In genomic region chr6:86193879-86194278, GRCm38 (mm10) we compare ENCODE assay signal across 7 mouse cellular contexts. TPM values are rescaled to one million over a fixed set of nuclear protein-coding genes. Genes with fewer than 3 reads are reported as not detected.
DNase-seq lines count a peak whose midpoint lies in the region; TF ChIP-seq lines count a peak whose summit lies in the region.

No protein-coding gene starts in this region.

- peak; percentile 56 to 71 for DNase-seq in left cerebral cortex, adult 18-20 months (ENCODE audit: low spot score in 2 of 2)
- no peak for DNase-seq in left cerebral cortex, adult 11 months (ENCODE audit: low spot score)
- peak; percentile 90 for DNase-seq in MEL (ENCODE audit: low read depth, low spot score)
- DNase-seq in adrenal gland, postnatal 10 days = peak; percentile 87
- peak; percentile 52 to 53 for DNase-seq in frontal cortex, postnatal 36 days (ENCODE audit: low spot score in 2 of 2)
- peak; percentile 52 for DNase-seq in lung, adult 2 months

- peaks cover 0 to 13% of the 10 kb centered on the region in 2 experiments; a peak in 2 of 4 replicates for H3K4me1 ChIP-seq in MEL (ENCODE audit: control insufficient read depth in 1 of 2, insufficient read depth in 2 of 2, low read length in 2 of 2)
- H3K4me1 ChIP-seq in lung, adult 2 months (ENCODE audit: control insufficient read depth, insufficient read depth, low read length) = no peaks in the 10 kb centered on the region
- peaks cover 28% of the 10 kb centered on the region for H3K4me1 ChIP-seq in testis, adult 2 months (ENCODE audit: control insufficient read depth, insufficient read depth, low read length)

- peaks cover 0 to 4% of the 10 kb centered on the region in 2 experiments; a peak in 2 of 4 replicates for H3K36me3 ChIP-seq in MEL (ENCODE audit: control insufficient read depth in 1 of 2, insufficient read depth in 2 of 2, low read length in 2 of 2)
- no peaks in the 10 kb centered on the region for H3K36me3 ChIP-seq in testis, adult 2 months (ENCODE audit: control insufficient read depth, insufficient read depth, low read length)

- WGBS in lung, adult 2 months = 48% methylated on average over 5 of the region's 5 CpGs

- no peak for TF ChIP-seq EP300 in MEL (IDR thresholded peaks at IDR 0.05; ENCODE audit: low read depth in 1 of 2, low read length in 2 of 2)

- TF ChIP-seq CTCF in MEL (IDR thresholded peaks at IDR 0.05 in 2 of 3, conservative IDR thresholded peaks at IDR 0.05 in 1 of 3; ENCODE audit: control insufficient read depth in 1 of 3, insufficient read depth in 1 of 3, low read depth in 2 of 3, low read length in 3 of 3, poor library complexity in 1 of 3, severe bottlenecking in 1 of 3) = peak; percentile 74 to 87 (median 87)
- TF ChIP-seq CTCF in lung, adult 2 months (IDR thresholded peaks at IDR 0.05; ENCODE audit: insufficient read depth, low read length) = peak; percentile 31; the same call in 1 of the 2 replicates
- peak; percentile 55; the same call in 1 of the 2 replicates for TF ChIP-seq CTCF in testis, adult 2 months (IDR thresholded peaks at IDR 0.05; ENCODE audit: control insufficient read depth, insufficient read depth, insufficient replicate concordance, low read depth, low read length)

- H3K9ac ChIP-seq in MEL (ENCODE audit: control insufficient read depth, low read depth, low read length, poor library complexity, severe bottlenecking) = peak overlapping the region; percentile 83

- peak; percentile 39 for TF ChIP-seq RAD21 in MEL (IDR thresholded peaks at IDR 0.05; ENCODE audit: low read depth, low read length)

- H3K79me2 ChIP-seq in MEL (ENCODE audit: control insufficient read depth, insufficient read depth, low read length, poor library complexity) = peaks cover 6% of the 10 kb centered on the region; the same call in 1 of the 2 replicates

- H3K4me3 ChIP-seq in MEL (ENCODE audit: control insufficient read depth in 1 of 2, insufficient read depth in 1 of 2, low read depth in 2 of 2, low read length in 2 of 2) = peak overlapping the region; percentile 73 to 87
- no peak overlapping the region for H3K4me3 ChIP-seq in lung, adult 2 months (replicated peaks; ENCODE audit: extremely low read depth, low read depth, low read length)
- H3K4me3 ChIP-seq in testis, adult 2 months (ENCODE audit: control insufficient read depth, low read depth, low read length) = no peak overlapping the region

- peak overlapping the region; percentile 43 for H3K27ac ChIP-seq in MEL (ENCODE audit: control insufficient read depth, low read depth, low read length)
- H3K27ac ChIP-seq in testis, adult 2 months (ENCODE audit: control insufficient read depth, insufficient read depth, low read depth, low read length) = no peak overlapping the region

- H3K9me3 ChIP-seq in MEL (replicated peaks; ENCODE audit: insufficient read depth, low read length) = no peaks in the 10 kb centered on the region

- TF ChIP-seq POLR2A in MEL (IDR thresholded peaks at IDR 0.05; ENCODE audit: control insufficient read depth in 1 of 2, insufficient read depth in 1 of 2, low read depth in 1 of 2, low read length in 2 of 2, poor library complexity in 1 of 2) = peak in 1 of 2 experiments; percentile 63; a peak in 2 of 4 replicates
- no peak for TF ChIP-seq POLR2A in lung, adult 2 months (IDR thresholded peaks at IDR 0.05; ENCODE audit: borderline replicate concordance, extremely low read depth, low read depth, low read length)
- TF ChIP-seq POLR2A in testis, adult 2 months (IDR thresholded peaks at IDR 0.05; ENCODE audit: control insufficient read depth, low read depth, low read length) = no peak

- no peaks in the 10 kb centered on the region for H3K27me3 ChIP-seq in MEL (ENCODE audit: control insufficient read depth in 1 of 2, insufficient read depth in 2 of 2, low read length in 2 of 2)
- H3K27me3 ChIP-seq in testis, adult 2 months (ENCODE audit: control insufficient read depth, insufficient read depth, low read length) = no peaks in the 10 kb centered on the region; the same call in 1 of the 2 replicates

TF ChIP-seq in MEL, 35 proteins besides CTCF, POLR2A, EP300 and RAD21:
- TF ChIP-seq ELF1 (IDR thresholded peaks at IDR 0.05; ENCODE audit: low read depth, low read length) (no peak), NRF1 (IDR thresholded peaks at IDR 0.05; ENCODE audit: insufficient read depth, low read depth, low read length, poor library complexity, severe bottlenecking) (peak; percentile 29; the same call in 1 of the 2 replicates), MAX (IDR thresholded peaks at IDR 0.05; ENCODE audit: low read length) (0 out of 2 replicates have a peak, but pooled peaks have one; percentile 28), POLR2AphosphoS5 (IDR thresholded peaks at IDR 0.05; ENCODE audit: borderline replicate concordance, low read depth, low read length) (no peak), SIN3A (IDR thresholded peaks at IDR 0.05; ENCODE audit: low read length) (peak; percentile 45; the same call in 1 of the 2 replicates), MXI1 (IDR thresholded peaks at IDR 0.05; ENCODE audit: low read depth, low read length) (peak; percentile 63), TBP (IDR thresholded peaks at IDR 0.05; ENCODE audit: low read depth, low read length) (peak; percentile 28; the same call in 1 of the 2 replicates), RCOR1 (IDR thresholded peaks at IDR 0.05; ENCODE audit: low read depth, low read length) (no peak), GATA1 (IDR thresholded peaks at IDR 0.05; ENCODE audit: low read depth, low read length) (no peak), MYC (IDR thresholded peaks at IDR 0.05; ENCODE audit: low read depth, low read length) (0 out of 2 replicates have a peak, but pooled peaks have one; percentile 53), ZMIZ1 (IDR thresholded peaks at IDR 0.05; ENCODE audit: low read depth, low read length) (no peak), TAL1 (IDR thresholded peaks at IDR 0.05; ENCODE audit: low read length) (no peak), ZC3H11A (IDR thresholded peaks at IDR 0.05; ENCODE audit: low read depth, low read length) (no peak), ZNF384 (IDR thresholded peaks at IDR 0.05; ENCODE audit: low read depth, low read length) (peak; percentile 86), NELFE (IDR thresholded peaks at IDR 0.05; ENCODE audit: low read depth, low read length) (peak; percentile 48; the same call in 1 of the 2 replicates), SMC3 (IDR thresholded peaks at IDR 0.05; ENCODE audit: low read depth, low read length) (peak; percentile 68), HCFC1 (IDR thresholded peaks at IDR 0.05; ENCODE audit: low read depth, low read length) (peak; percentile 43; the same call in 1 of the 2 replicates), E2F4 (IDR thresholded peaks at IDR 0.05; ENCODE audit: borderline replicate concordance, low read depth, low read length) (no peak), MAZ (IDR thresholded peaks at IDR 0.05; ENCODE audit: low read depth, low read length) (peak; percentile 66; the same call in 1 of the 2 replicates), ZKSCAN1 (IDR thresholded peaks at IDR 0.05; ENCODE audit: low read depth, low read length) (no peak), JUND (IDR thresholded peaks at IDR 0.05; ENCODE audit: low read depth, low read length) (no peak), BHLHE40 (IDR thresholded peaks at IDR 0.05; ENCODE audit: borderline replicate concordance, low read depth, low read length) (peak; percentile 11; the same call in 1 of the 2 replicates), GABPA (IDR thresholded peaks at IDR 0.05; ENCODE audit: low read depth, low read length) (no peak)

RNA-seq across cellular contexts. Expression of gene Tgfa, which starts 1.1 kb away (rescaled TPM):
- total RNA-seq in left cerebral cortex, adult 18-20 months (2021) = 10 to 100 TPM; 13.0 to 17.7 TPM
- 6.6 and 7.8 TPM in 2 replicates for total RNA-seq in MEL (2012; rRNA removed)
- 1 to 10 TPM in 1 of 2 experiments, not detected in 1; 9.1 TPM for polyA plus RNA-seq in MEL (2012; ENCODE audit: insufficient read depth in 1 of 2, insufficient read length in 2 of 2, low read depth in 1 of 2, low replicate concordance in 2 of 2, missing spikeins in 1 of 2)
- 1 to 10 TPM; 8.1 to 9.0 TPM for total RNA-seq in adrenal gland, postnatal 10 days (2021)
- polyA plus RNA-seq in lung, adult 2 months (2012; rRNA removed) = 8.2 and 11.2 TPM in 2 replicates
- polyA plus RNA-seq in testis, adult 2 months (2012; rRNA removed) = 2.1 and 2.7 TPM in 2 replicates

Comparison
In these comparisons a context has a peak if more than half of its experiments do, and no peak if none do; other contexts are left out.
1. H3K4me3 ChIP-seq: peak in MEL (2 of 2); none in lung, adult 2 months (single experiment) and testis, adult 2 months (single experiment).
2. CTCF ChIP-seq: peak in every context shown above with its lines; median percentile 87 in MEL; 55 in testis, adult 2 months; 31 in lung, adult 2 months.